Mouse (Mus musculus) erythroblast, embryonic 14.5 days (primary cell): ENCODE results near the gene Iqsec1.

ENCODE experiments used
- GATA1 ChIP-seq: IDR thresholded peaks from 2 replicates; pipeline ENCODE4 v1.6.1; 2012; ENCODE audit warnings: low read length, inconsistent platforms, mixed read lengths
- TAL1 ChIP-seq: IDR thresholded peaks from 3 replicates; pipeline ENCODE4 v1.6.1; 2012; ENCODE audit warnings: low read length, inconsistent platforms, mixed read lengths

- TF ChIP-seq TAL1 (no peak), GATA1 (no peak)
Measured at GRCm38 (mm10) chr6:90889356-90890285, 98.9 kb downstream of the Iqsec1 start.
